Mouse (Mus musculus): ENCODE results near the gene Ddx6. TPM values are rescaled to one million over a fixed set of nuclear protein-coding genes. Genes with fewer than 3 reads are reported as not detected.

The Ddx6 gene
- total RNA-seq, 1 experiment from 2014 or later = 301 TPM

- ATAC-seq (ENCODE audit: extremely low read depth, insufficient number of reproducible peaks, low FRiP score, poor library complexity, severe bottlenecking) = no peak
These were observed 66.7 kb downstream of the Ddx6 start for GRCm38 (mm10) chr9:44671416-44671815.

GRCm38 (mm10) chr9:44672291-44672865 lies 67.7 kb downstream of the Ddx6 start:
- no peak for ATAC-seq (ENCODE audit: extremely low read depth, insufficient number of reproducible peaks, low FRiP score, poor library complexity, severe bottlenecking)

- ATAC-seq (ENCODE audit: extremely low read depth, insufficient number of reproducible peaks, low FRiP score, poor library complexity, severe bottlenecking) = no peak
These were observed 68.3 kb downstream of the Ddx6 start, which contains the start of gene Treh for GRCm38 (mm10) chr9:44673005-44673404. Gene Treh (plus strand): TSS chr9:44673233.

- ATAC-seq (ENCODE audit: extremely low read depth, insufficient number of reproducible peaks, low FRiP score, poor library complexity, severe bottlenecking) = no peak
These were observed 73.7 kb downstream of the Ddx6 start for GRCm38 (mm10) chr9:44678288-44678871.

- ATAC-seq (ENCODE audit: extremely low read depth, insufficient number of reproducible peaks, low FRiP score, poor library complexity, severe bottlenecking) = no peak
These were observed 74.9 kb downstream of the Ddx6 start for GRCm38 (mm10) chr9:44679565-44679964.

- ATAC-seq (ENCODE audit: extremely low read depth, insufficient number of reproducible peaks, low FRiP score, poor library complexity, severe bottlenecking) = no peak
These were observed 78.4 kb downstream of the Ddx6 start for GRCm38 (mm10) chr9:44683046-44683445.

- ATAC-seq (ENCODE audit: extremely low read depth, insufficient number of reproducible peaks, low FRiP score, poor library complexity, severe bottlenecking) = peak; percentile 59
These were observed 80.9 kb downstream of the Ddx6 start for GRCm38 (mm10) chr9:44685346-44686330.

GRCm38 (mm10) chr9:44686638-44687037 lies 81.9 kb downstream of the Ddx6 start:
- ATAC-seq (ENCODE audit: extremely low read depth, insufficient number of reproducible peaks, low FRiP score, poor library complexity, severe bottlenecking) = no peak

GRCm38 (mm10) chr9:44688013-44688412 lies 83.3 kb downstream of the Ddx6 start:
- no peak for ATAC-seq (ENCODE audit: extremely low read depth, insufficient number of reproducible peaks, low FRiP score, poor library complexity, severe bottlenecking)

Other genes starting within 250 kb of the Ddx6 start
- 34.6 and 37.4 TPM in 2 replicates for gene Vps11, start 243.2 kb upstream of the Ddx6 start, total RNA-seq (2017)
- 39.9 and 42.2 TPM in 2 replicates for gene Hyou1, start 225.4 kb upstream of the Ddx6 start, total RNA-seq (2017)
- gene Slc37a4, start 208.0 kb upstream of the Ddx6 start, total RNA-seq (2017) = 15.4 and 21.5 TPM in 2 replicates
- 1,089 and 1,185 TPM in 2 replicates for gene Rps25, start 197.8 kb upstream of the Ddx6 start, total RNA-seq (2017)
- 31.8 and 32.8 TPM in 2 replicates for gene Trappc4, start 197.3 kb upstream of the Ddx6 start, total RNA-seq (2017)
- 41.8 and 52.1 TPM in 2 replicates for gene Ccdc84, start 186.3 kb upstream of the Ddx6 start, total RNA-seq (2017)
- 0.37 TPM in 1 of 2 replicates, not detected in the other for gene Foxr1, start 163.8 kb upstream of the Ddx6 start, total RNA-seq (2017)
- not detected in 2 replicates for gene Upk2, start 149.9 kb upstream of the Ddx6 start, total RNA-seq (2017)
- gene Bcl9l, start 122.1 kb upstream of the Ddx6 start, total RNA-seq (2017) = 18.3 and 26.5 TPM in 2 replicates
- gene Cxcr5, start 43.0 kb upstream of the Ddx6 start, total RNA-seq (2017) = 207 and 222 TPM in 2 replicates
- gene Treh, start 68.3 kb downstream of the Ddx6 start, total RNA-seq (2017) = not detected in 2 replicates
- gene Phldb1, start 130.3 kb downstream of the Ddx6 start, total RNA-seq (2017) = 0.25 TPM in 1 of 2 replicates, not detected in the other
- 130 and 132 TPM in 2 replicates for gene Arcn1, start 163.0 kb downstream of the Ddx6 start, total RNA-seq (2017)
- gene Ift46, start 163.0 kb downstream of the Ddx6 start, total RNA-seq (2017) = 49.6 and 51.0 TPM in 2 replicates
- 0.25 TPM in 1 of 2 replicates, not detected in the other for gene Tmem25, start 194.4 kb downstream of the Ddx6 start, total RNA-seq (2017)
- gene Ttc36, start 198.2 kb downstream of the Ddx6 start, total RNA-seq (2017) = 0.93 and 1.4 TPM in 2 replicates